Mouse (Mus musculus): ENCODE measurements around the gene Amph. TPM values are rescaled to one million over a fixed set of nuclear protein-coding genes. Genes with fewer than 3 reads are reported as not detected.

Gene Amph
- polyA plus RNA-seq, 1 experiment from 2014 or later: 44.8 TPM

- Histone ChIP-seq H3K4me1 (replicated peaks) (no peaks in the 10 kb centered on the region; the same call in 1 of the 2 replicates), H3K36me3 (no peaks in the 10 kb centered on the region), H3K27me3 (no peaks in the 10 kb centered on the region), H3K27ac (replicated peaks) (no peak overlapping the region), H3K9ac (no peak overlapping the region), H3K4me2 (no peak overlapping the region), H3K9me3 (no peaks in the 10 kb centered on the region), H3K4me3 (no peak overlapping the region)
- WGBS: 57% methylated on average over 4 of the region's 4 CpGs
- no peak for ATAC-seq (ENCODE audit: low read depth)
Observed at GRCm38 (mm10) chr13:18987266-18987665, 39.3 kb downstream of the Amph start.

- Histone ChIP-seq H3K27me3 (no peaks in the 10 kb centered on the region), H3K9ac (no peak overlapping the region), H3K36me3 (no peaks in the 10 kb centered on the region), H3K4me3 (no peak overlapping the region), H3K4me1 (replicated peaks) (no peaks in the 10 kb centered on the region; the same call in 1 of the 2 replicates), H3K9me3 (no peaks in the 10 kb centered on the region), H3K4me2 (no peak overlapping the region), H3K27ac (replicated peaks) (no peak overlapping the region)
- no peak for ATAC-seq (ENCODE audit: low read depth)
- 78% methylated on average over 4 of the region's 4 CpGs for WGBS
Observed at GRCm38 (mm10) chr13:18988323-18988722, 40.3 kb downstream of the Amph start.

- H3K27me3 ChIP-seq: no peaks in the 10 kb centered on the region
- WGBS: 28% methylated on average over 8 of the region's 8 CpGs
- H3K4me2 ChIP-seq: no peak overlapping the region
- no peaks in the 10 kb centered on the region for H3K36me3 ChIP-seq
- ATAC-seq (ENCODE audit: low read depth): no peak
- no peaks in the 10 kb centered on the region for H3K9me3 ChIP-seq
- H3K4me1 ChIP-seq (replicated peaks): no peaks in the 10 kb centered on the region; the same call in 1 of the 2 replicates
- no peak overlapping the region for H3K27ac ChIP-seq (replicated peaks)
- no peak overlapping the region for H3K9ac ChIP-seq
- H3K4me3 ChIP-seq: no peak overlapping the region
Observed at GRCm38 (mm10) chr13:18989185-18989714, 41.2 kb downstream of the Amph start.

GRCm38 (mm10) chr13:19002502-19002901 lies 54.5 kb downstream of the Amph start:
- H3K4me1 ChIP-seq (replicated peaks): no peaks in the 10 kb centered on the region
- H3K36me3 ChIP-seq: no peaks in the 10 kb centered on the region
- no peak overlapping the region for H3K9ac ChIP-seq
- 95% methylated on average over 9 of the region's 9 CpGs for WGBS
- no peak overlapping the region for H3K4me2 ChIP-seq
- no peak for ATAC-seq (ENCODE audit: low read depth)
- H3K27me3 ChIP-seq: no peaks in the 10 kb centered on the region
- H3K9me3 ChIP-seq: no peaks in the 10 kb centered on the region
- H3K4me3 ChIP-seq: no peak overlapping the region
- no peak overlapping the region for H3K27ac ChIP-seq (replicated peaks)

- WGBS: 75% methylated on average over 5 of the region's 5 CpGs
- H3K27me3 ChIP-seq: no peaks in the 10 kb centered on the region
Observed at GRCm38 (mm10) chr13:19004406-19004805, 56.4 kb downstream of the Amph start.

GRCm38 (mm10) chr13:19008440-19008839 lies 60.4 kb downstream of the Amph start:
- H3K9ac ChIP-seq: no peak overlapping the region
- WGBS: 69% methylated on average over 3 of the region's 3 CpGs
- H3K27ac ChIP-seq (replicated peaks): no peak overlapping the region
- no peaks in the 10 kb centered on the region for H3K9me3 ChIP-seq
- ATAC-seq (ENCODE audit: low read depth): no peak
- no peaks in the 10 kb centered on the region for H3K36me3 ChIP-seq
- H3K4me1 ChIP-seq (replicated peaks): no peaks in the 10 kb centered on the region
- no peak overlapping the region for H3K4me2 ChIP-seq
- no peaks in the 10 kb centered on the region for H3K27me3 ChIP-seq
- no peak overlapping the region for H3K4me3 ChIP-seq

More at GRCm38 (mm10) chr13:19004406-19004805, 56.4 kb downstream of the Amph start:
- Histone ChIP-seq H3K36me3 (no peaks in the 10 kb centered on the region), H3K4me3 (no peak overlapping the region), H3K4me1 (replicated peaks) (no peaks in the 10 kb centered on the region), H3K9me3 (no peaks in the 10 kb centered on the region), H3K4me2 (no peak overlapping the region), H3K9ac (no peak overlapping the region), H3K27ac (replicated peaks) (no peak overlapping the region)
- ATAC-seq (ENCODE audit: low read depth): no peak

- Histone ChIP-seq H3K9me3 (no peaks in the 10 kb centered on the region), H3K4me1 (replicated peaks) (no peaks in the 10 kb centered on the region), H3K36me3 (no peaks in the 10 kb centered on the region), H3K4me2 (no peak overlapping the region), H3K27me3 (no peaks in the 10 kb centered on the region), H3K4me3 (no peak overlapping the region), H3K9ac (no peak overlapping the region), H3K27ac (replicated peaks) (no peak overlapping the region)
- 90% methylated on average over 4 of the region's 4 CpGs for WGBS
- ATAC-seq (ENCODE audit: low read depth): no peak
Observed at GRCm38 (mm10) chr13:19014825-19015375, 66.9 kb downstream of the Amph start.

GRCm38 (mm10) chr13:19021529-19021928 lies 73.5 kb downstream of the Amph start:
- no peak overlapping the region for H3K27ac ChIP-seq (replicated peaks)
- H3K9me3 ChIP-seq: no peaks in the 10 kb centered on the region
- H3K4me2 ChIP-seq: no peak overlapping the region
- no peaks in the 10 kb centered on the region for H3K4me1 ChIP-seq (replicated peaks)
- H3K27me3 ChIP-seq: no peaks in the 10 kb centered on the region
- no peak overlapping the region for H3K9ac ChIP-seq
- H3K4me3 ChIP-seq: no peak overlapping the region
- no peak for ATAC-seq (ENCODE audit: low read depth)
- WGBS: 81% methylated on average over 2 of the region's 2 CpGs
- H3K36me3 ChIP-seq: no peaks in the 10 kb centered on the region

- no peaks in the 10 kb centered on the region for H3K36me3 ChIP-seq
- H3K4me2 ChIP-seq: no peak overlapping the region
- H3K4me3 ChIP-seq: no peak overlapping the region
- H3K4me1 ChIP-seq (replicated peaks): no peaks in the 10 kb centered on the region
- H3K27me3 ChIP-seq: no peaks in the 10 kb centered on the region
- WGBS: 75% methylated on average over 3 of the region's 3 CpGs
- no peak overlapping the region for H3K27ac ChIP-seq (replicated peaks)
- no peaks in the 10 kb centered on the region for H3K9me3 ChIP-seq
- no peak for ATAC-seq (ENCODE audit: low read depth)
- no peak overlapping the region for H3K9ac ChIP-seq
Observed at GRCm38 (mm10) chr13:19022310-19022709, 74.3 kb downstream of the Amph start.

- no peaks in the 10 kb centered on the region for H3K36me3 ChIP-seq
- H3K4me3 ChIP-seq: no peak overlapping the region
- no peak overlapping the region for H3K9ac ChIP-seq
- H3K27me3 ChIP-seq: no peaks in the 10 kb centered on the region
- 83% methylated on average over 2 of the region's 2 CpGs for WGBS
- no peak overlapping the region for H3K27ac ChIP-seq (replicated peaks)
- no peaks in the 10 kb centered on the region for H3K4me1 ChIP-seq (replicated peaks)
- ATAC-seq (ENCODE audit: low read depth): no peak
- H3K4me2 ChIP-seq: no peak overlapping the region
- no peaks in the 10 kb centered on the region for H3K9me3 ChIP-seq
Observed at GRCm38 (mm10) chr13:19025091-19025688, 77.2 kb downstream of the Amph start.

- Histone ChIP-seq H3K4me2 (no peak overlapping the region), H3K27ac (replicated peaks) (no peak overlapping the region), H3K4me1 (replicated peaks) (no peaks in the 10 kb centered on the region), H3K4me3 (no peak overlapping the region), H3K9ac (no peak overlapping the region), H3K9me3 (no peaks in the 10 kb centered on the region), H3K36me3 (no peaks in the 10 kb centered on the region), H3K27me3 (no peaks in the 10 kb centered on the region)
- no peak for ATAC-seq (ENCODE audit: low read depth)
- 93% methylated on average over 4 of the region's 4 CpGs for WGBS
Observed at GRCm38 (mm10) chr13:19025906-19026305, 77.9 kb downstream of the Amph start.

GRCm38 (mm10) chr13:19026923-19027322 lies 78.9 kb downstream of the Amph start:
- Histone ChIP-seq H3K36me3 (no peaks in the 10 kb centered on the region), H3K4me1 (replicated peaks) (peaks cover 10% of the 10 kb centered on the region; the same call in 1 of the 2 replicates), H3K4me2 (no peak overlapping the region), H3K9ac (no peak overlapping the region), H3K9me3 (no peaks in the 10 kb centered on the region), H3K27me3 (no peaks in the 10 kb centered on the region), H3K4me3 (no peak overlapping the region), H3K27ac (replicated peaks) (no peak overlapping the region)
- ATAC-seq (ENCODE audit: low read depth): no peak
- WGBS: 88% methylated on average over 3 of the region's 3 CpGs

Data from neural tube, embryonic 13.5 days (tissue).